Mouse (Mus musculus) gastrocnemius, postnatal 10 days (tissue): Measurements from ENCODE around the gene Polr2l. TPM values are rescaled to one million over a fixed set of nuclear protein-coding genes. Genes with fewer than 3 reads are reported as not detected.

Source experiments
- DNase-seq: peaks from one replicate; pipeline ENCODE4 v3.0.0; 2021; ENCODE audit warnings: mixed read lengths
- total RNA-seq, 2 experiments: library from RNA; stranded (reverse); gene quantifications; 2 replicates each; pipeline ENCODE4 v1.2.3; 2021

Polr2l gene
- total RNA-seq, 2 experiments from 2014 or later, result 43.4 to 49.0 TPM

DNA sequence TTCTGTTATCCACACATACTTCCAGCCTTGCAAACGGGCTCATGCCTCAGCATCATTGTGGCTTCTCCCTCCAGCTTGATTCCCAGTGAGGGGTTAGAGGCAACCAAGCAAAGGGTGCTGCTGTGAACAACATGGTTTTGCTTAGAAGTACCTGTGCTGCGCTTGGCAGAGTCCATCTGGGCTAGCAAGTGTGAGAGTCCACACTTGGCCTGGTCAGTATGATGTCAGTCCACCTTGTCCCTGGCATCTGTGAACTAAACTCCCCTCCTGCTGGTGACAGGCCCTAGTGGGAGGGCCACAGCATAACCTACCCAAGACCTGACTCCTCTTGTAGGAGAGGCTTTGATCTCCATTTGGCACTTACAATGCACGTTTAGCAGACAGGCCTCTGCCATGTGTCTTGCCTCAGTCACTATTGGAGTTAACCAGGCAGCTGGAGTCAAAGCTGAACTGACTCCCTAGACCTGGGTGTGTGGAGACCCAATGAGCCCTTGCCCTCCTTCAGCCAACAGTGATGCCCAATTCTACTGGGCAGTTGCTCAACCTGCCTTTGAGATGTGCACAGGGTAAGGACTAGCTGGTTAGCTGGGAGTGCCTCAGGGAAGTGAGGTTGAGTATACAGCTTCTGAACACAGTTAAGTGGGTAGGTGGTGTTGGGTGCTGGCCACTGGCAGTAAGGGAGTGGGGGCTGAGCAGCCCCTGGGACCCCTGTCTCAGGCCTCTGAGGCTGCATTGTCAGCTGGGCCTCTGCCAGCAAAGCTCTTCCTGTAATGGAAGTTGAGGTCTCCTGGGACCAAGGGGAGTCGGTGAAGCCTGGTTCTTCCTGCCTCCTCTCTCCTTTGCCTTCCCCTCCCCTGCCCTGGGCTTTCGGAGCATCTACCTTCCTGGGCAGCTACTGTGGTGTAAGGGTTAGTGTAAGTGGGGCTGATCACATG is 9.5 kb upstream of the Polr2l start:
- DNase-seq, result no peak

DNA sequence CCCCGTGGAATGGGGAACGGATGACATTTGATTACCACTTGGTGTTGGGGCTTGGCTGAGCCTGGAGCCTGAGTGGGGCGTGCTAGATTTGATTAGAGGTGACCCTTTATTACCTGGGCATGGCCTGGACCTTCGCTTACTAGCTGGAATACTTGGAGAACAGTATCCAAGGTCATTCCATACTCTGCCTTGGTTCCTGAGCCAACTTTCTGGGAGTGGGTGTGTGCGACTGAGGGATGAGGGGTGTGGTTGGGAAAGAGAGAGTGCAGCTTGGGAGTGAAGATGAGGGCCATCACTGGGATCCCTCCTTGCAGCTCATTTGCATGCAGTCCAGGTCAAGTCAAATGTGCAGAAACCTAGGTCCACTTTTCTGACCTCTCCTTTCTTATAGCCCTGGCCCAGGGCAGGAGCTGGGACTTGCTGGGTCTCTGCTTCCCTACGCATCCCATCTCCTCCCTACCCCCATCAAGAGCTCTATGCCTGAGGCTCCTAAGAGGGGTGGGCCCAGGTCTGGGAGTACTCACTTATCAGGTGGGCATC is 8.3 kb upstream of the Polr2l start:
- no peak for DNase-seq

DNA sequence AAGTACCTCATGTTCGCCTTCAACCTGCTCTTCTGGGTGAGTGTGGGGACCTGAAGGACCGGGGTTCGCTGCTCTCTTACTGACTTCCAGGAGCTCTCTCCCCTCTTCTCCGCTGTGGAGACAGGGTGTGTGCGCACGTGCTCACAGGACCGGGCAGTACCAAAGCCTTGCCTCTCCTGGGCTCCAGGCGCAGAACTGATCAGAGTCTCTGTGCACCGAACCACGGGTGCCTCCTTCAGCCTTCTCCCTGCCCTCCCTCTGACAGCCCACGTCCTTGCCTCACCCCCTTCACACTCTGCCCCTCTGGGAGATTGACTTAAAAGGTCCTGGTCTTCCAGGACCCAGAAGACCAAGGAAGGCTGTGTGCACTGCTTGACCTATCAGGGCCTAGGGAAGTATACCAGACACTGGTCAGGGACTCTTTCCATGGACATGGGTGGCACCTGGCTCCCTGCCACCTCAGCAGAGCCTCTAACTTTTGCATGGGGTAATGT is 7.6 kb upstream of the Polr2l start:
- DNase-seq, result no peak

DNA sequence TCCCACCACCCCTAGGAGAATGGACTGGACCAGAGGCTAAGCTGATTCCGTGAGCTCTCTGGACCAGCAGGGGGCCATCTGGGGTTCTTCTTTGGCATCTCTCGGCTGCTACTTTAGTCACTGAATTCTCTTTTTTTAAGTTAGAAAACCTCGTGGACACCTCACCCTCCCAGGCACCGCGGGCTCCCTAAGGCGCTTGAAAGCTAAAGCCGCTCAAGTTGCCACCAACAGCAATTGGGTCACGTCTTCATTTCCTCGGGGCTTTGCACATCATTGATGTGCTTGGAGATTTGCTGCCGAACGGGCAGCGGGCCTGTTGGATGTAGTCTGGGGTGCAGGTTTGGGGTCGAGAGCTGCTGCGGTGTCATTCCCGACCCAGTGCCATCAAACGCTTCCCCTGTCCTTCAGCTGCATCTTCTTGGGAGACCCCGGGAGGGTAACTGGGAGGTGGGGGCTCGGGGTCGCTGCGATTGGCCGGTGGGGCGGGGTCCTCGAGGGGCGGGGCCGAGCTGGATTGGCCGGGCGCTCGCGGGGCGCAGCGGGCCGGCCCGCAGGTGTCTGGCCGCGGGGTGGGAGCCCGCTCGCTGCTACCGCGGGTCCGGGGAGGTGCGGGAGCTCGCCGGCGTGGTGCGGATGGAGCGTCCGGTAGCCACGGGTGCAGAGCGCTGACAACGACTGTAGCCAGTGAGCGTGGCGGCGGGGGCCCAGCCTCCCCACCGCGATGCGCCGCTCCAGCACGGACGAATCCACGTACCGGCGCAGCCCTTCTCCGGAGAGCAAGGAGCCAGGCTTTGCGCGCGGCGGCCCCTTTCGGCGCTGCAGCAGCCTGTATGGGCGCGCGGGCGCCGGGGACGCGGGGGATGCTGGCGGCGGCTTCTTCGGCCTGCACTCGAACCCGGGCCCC is 6.8 kb upstream of the Polr2l start:
- no peak for DNase-seq

DNA sequence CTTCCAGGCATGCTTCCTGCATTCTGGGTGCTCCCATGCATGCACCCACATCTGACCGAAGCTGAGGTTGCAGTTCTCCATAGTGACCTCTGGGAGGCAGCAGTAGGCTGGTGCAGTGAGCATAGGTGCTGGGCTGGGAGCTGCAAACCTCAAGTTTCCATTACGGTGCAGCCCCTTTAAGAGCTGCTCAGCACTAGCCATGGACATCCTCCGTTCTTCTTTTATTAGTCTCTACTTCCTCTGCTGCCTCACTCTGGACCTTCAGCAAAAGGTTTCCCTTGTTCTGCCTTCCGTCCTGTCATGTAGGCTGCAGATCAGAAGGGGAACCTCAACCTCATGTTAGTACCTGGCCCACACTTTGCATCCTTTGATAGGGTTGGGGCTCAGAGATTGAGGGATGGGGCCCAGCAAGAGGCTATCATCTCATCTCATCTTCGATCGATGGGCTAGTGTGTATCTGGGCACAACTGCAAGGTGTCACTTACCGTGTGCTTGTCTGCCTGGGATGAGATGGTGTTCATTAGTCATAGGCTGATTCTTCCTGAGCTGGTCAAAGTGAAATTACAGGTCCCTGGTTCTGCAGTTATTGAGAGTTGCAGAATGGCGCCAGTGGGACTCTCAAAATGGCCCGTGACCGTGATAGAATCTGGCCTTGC is 6.0 kb upstream of the Polr2l start:
- DNase-seq, result peak; percentile 55

DNA sequence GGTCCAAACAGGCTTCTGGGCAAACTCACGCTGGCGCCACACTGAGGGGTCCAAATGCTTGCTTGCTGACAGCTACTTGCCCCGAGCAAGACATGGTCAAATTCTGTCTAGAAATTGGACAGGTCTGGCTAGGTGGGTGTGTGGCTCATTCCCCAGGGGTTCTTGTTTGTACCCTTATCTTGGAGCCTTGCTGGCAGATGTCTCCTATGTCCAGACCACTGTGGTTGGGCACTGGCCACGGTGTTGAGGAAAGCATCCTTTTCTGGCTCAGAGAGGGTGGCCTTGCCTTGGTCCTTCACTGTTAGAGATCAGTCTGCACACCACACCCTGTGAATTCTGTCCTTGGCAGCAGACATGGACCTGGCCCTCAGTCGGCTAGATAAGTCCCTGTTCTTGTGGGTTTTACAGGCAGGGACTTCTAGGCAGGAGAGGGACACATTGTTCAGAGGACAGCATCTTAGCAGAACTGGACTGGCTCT is 3.4 kb upstream of the Polr2l start:
- DNase-seq, result no peak

DNA sequence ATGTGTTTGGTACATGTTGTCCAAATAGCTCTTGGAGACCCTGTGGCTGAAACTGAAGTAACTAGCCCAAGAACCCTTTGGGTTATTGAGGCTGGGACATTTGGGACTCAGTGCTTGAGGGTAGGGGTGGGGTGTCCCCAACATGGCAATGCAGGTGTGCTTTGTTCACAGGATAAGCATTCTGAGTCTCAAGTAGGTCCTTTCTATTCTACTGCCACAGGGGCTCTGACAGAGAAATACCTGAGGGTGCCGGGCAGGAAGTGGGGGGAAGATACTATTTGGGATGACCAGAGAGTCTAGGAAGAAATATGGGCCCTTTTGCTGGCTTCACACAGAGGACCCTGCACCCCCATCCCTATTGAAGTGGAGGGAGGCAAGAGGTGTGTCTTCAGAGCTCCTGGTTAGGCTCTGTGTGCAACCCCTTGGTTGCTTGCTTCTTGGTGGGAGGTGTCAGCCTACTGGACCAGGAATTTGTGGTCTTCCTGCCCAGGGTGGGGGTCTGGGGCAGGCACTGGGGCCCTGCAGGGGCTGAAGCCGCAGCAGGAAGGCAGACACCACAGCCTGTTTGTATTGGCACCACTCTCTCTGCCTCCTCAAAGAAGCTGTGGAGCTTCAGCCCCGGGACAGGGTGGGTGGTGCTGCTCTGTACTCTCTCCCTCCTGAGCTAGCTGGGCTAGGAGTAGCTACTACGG is 2.8 kb upstream of the Polr2l start:
- no peak for DNase-seq

DNA sequence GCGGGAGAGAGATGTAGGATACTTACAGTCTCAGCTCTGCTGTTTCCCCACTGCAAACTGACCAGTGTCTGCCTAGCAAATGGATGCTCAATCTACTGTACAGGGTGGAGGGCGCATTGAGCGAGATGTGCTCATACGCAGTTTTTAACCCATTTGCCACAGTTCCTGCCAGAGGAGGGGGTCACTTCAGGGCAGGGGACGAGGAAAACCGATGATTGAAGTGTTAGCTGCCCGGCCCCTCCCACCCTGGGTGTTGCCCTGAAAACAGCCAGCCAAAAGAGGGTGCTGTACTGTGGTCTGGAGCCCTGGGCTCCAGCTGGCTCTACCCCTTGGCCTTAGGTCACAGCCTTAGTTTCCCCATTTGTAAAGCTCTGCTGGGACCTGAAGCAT is 2.0 kb upstream of the Polr2l start:
- no peak for DNase-seq

DNA sequence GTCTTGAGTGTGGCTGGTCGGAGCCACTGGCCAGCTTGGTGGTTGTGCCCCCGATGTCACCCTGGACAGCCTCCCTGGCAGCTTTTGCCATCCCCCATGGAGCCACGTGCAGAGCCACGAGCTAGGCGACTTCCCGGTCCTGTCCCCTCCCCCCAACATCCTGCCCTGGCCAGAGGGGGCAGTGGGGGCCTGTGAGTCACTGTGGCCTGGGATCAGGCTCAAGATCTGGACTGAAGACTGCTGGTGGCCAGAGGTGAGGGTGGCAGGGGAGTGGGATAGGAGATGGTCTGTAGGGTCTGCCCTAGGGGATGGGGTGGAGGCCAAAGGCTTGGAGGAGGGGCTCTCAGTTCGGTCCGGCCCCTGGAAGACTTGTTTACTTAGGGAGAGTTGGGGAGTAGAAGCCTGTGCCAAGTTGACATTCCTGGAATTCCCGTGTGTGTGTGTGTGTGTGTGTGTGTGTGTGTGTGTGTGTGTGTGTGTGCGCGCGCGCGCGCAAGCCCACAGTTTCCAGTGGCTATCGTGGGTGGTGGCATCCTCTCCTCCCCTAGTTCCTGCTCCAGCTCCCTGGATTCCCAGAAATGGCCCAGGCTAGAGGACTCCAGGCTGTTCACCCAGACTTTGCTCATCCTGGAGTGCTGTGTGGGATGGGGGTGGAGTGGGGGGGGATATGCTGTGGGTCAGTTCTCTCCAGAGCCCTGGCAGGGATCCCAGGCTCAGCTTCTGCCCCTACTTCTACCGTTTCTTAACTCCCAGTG is 1.5 kb upstream of the Polr2l start:
- DNase-seq, result peak; percentile 73

DNA sequence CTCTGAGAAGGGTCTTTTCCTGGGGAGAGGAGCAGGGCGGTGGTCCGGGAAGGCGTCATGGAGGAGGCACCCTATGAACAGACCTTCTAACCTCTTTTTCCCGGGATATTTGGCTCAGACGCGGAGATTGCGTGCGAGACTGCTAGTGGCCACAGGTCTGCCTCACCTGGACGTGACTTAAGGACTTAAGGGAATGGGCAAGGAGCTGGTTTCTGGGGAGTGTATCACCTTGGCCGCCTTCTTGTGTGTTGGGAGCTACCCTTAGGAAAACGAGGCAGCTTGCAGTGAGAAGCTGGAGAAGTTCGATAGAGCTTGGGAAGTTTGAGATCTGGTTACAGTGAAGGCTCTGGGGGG is 850 bp upstream of the Polr2l start:
- no peak for DNase-seq

DNA sequence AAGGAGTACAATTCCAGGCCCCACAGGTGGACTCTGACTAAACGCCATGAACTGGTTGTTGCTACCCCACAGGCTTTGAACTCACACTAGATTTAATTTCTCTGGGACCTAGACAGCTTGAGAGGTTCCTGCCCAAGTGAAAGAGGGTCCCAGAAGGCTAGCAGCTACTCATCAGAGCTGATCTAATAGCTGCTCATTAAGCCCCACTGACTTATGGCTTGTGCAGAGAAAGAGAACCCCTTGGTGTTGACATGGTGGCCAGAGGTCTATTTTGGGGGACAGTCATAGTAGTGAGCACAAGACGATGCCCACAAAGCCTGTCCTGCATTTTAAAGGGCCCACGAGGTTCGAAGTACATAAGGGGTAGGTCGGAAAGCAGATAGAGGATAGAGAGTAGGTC is 772 bp downstream of the Polr2l start:
- DNase-seq, result no peak

DNA sequence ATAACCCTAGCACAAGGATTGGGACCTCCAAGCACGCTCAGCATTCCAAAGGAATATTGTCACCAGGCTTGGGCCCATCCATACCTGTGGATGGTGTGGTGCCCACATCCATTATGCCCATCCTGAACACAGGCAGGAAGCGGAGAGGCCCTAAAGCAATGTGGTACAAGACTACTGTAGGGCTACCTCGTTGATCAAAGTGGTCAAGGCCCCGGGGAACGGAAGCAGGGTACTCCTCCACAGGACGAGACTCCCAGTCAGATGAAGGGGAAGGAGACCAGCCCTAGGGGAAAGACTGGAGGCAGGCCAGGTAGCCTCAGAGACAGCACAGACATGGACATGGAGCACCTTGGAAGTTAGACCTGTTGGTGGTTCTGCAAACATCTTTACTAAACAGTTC is 2.2 kb downstream of the Polr2l start:
- DNase-seq, result no peak

DNA sequence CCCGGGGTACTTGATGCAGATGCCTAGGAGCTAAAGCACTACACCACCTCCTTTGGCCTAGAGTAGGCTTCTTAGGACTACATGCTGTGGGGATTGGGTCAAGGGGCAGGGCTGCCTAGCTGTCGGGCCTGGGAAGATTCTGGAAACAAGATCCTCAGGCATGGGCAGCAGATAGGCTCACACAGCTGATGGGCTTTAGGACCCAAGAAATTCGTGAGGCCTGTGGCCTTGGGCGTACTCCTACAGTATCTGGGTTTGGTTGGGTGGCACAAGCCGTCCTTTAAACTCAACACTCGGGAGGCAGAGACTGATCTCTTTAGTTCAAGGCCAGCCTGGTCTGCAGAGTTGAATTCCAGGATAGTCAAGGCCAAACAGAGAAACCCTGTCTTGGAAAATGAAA is 2.7 kb downstream of the Polr2l start:
- DNase-seq, result no peak

DNA sequence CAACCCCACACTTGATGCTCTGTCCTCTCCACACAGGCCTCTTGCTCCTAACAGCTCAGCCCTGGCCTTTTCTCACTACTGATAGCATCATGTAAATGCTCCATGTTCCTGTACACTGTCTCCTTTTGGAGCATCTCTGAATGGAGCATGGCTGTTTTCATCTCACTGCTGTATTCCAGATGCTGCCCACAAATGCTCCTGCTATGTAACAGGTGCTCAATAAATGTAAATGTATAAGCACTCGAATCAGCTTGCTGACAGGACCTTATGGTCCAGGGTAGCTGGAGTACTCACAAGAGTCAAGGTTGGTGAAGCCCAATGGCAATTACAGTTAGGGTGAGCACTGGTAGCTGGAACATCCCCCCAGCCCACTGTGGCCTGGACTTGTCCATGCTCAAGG is 3.7 kb downstream of the Polr2l start:
- DNase-seq, result peak; percentile 2

DNA sequence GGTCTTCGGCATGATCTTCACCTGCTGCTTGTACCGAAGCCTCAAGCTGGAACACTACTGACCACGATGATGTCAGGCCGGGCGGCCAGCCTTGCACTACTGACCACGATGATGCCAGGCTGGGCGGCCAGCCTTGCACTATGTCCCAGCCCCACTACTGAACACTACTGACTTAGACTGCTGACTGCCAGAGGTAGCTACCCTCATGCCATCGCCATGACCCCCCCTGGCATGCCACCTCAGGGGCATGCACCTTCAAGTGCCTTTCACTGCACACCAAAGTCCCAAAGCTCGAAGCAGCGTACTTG is 4.3 kb downstream of the Polr2l start:
- peak; percentile 5 for DNase-seq

DNA sequence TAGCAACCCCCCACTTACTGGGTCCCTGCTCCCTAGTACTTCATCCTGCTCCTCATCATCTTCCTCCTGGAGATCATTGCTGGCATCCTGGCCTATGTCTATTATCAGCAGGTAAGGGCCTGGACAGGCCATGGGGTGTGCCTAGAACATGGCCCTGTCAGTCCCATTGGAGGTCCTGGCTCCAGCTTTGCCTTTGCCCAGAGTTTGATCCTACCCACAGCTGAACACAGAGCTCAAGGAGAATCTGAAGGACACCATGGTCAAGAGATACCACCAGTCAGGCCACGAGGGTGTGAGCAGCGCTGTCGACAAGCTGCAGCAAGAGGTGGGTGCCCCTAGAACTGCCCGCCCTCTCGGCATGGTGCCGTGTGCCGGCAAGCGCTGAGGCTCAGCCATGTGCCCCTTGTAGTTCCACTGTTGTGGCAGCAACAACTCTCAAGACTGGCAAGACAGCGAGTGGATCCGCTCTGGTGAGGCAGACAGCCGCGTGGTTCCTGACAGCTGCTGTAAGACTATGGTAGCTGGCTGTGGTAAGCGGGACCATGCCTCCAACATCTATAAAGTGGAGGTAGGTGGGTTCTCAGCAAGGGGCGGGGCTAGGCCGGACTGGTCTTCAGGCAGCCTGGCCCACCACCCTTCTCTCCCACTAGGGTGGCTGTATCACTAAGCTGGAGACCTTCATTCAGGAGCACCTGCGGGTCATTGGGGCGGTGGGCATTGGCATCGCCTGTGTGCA is 4.9 kb downstream of the Polr2l start:
- DNase-seq, result no peak

DNA sequence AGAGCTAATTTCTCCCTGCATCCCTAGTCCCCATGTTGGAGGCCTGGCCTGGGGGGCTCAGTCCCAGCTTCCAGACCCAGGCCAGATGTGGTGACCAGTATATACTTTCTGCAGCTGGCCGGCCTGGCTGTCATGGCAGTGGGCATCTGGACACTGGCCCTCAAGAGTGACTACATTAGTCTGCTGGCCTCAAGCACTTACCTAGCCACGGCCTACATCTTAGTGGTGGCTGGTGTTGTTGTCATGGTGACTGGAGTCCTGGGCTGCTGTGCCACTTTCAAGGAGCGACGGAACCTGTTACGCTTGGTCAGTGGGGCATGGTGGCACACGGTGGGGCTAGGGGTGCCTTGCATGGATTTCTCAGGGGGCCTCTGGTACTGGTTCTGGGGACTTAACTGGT is 5.6 kb downstream of the Polr2l start:
- no peak for DNase-seq

DNA sequence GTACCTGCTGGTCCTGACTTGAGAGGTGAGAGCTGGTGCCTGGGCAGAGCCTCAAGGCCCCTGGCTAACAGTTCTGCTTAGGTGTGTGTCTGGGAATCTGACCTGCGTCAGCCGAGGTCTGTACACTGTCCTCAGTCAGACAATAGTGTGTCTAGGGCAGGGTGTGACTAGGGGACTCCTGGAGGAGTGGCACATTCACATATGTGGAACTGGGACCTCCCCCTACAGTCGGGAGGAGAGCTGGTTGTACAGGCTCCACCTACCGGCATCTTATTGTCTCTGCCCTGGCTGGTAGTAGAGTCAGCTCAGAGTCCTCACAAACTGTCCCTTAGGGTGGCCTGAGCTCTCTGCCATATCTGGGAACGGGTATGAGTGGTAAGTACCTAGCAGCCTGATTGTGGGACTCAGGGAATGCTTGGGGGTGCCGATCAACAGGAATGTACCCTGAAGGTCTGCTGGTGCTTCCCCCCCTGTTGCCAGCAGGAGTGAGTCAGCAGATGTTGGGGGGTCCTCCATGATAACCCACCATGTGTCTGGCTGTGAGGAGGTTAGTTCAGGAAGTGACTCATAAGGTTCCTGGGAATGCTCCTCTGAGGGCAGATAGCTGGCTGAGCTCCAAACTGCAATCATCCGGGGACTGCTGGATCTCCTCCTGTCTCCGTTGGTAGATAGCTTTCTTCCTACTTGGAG is 6.3 kb downstream of the Polr2l start:
- peak; percentile 56 for DNase-seq

DNA sequence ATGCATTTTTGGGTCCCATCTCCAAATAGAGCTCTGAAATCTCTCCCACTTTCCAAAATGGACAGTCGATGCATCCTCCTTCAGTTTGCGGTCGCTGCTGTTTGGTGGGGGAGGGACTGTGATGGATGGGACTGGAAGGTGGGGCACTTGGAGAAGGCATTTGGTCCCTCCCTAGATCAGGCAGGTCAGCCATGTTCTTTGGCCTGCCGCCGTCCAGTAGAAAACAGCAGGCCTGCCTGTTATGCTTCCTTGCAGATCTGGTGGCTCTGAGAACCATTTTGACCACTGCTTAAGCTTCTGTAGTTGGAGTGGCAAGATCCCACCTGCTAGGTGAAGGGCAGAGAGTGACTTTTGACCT is 6.8 kb downstream of the Polr2l start:
- no peak for DNase-seq
